Mouse (Mus musculus) testis, postnatal 14 days (tissue): Measurements from ENCODE around the gene Gm17175.
"Not testable (repeated sequence)": the region's sequence is repeated elsewhere in the genome, so short reads cannot be mapped to it uniquely, and the experiment has no call there.

Experiments
- DNase-seq: peaks from one replicate; pipeline ENCODE4 v3.0.0; 2021; ENCODE audit warnings: low spot score

The Gm17175 gene

DNA sequence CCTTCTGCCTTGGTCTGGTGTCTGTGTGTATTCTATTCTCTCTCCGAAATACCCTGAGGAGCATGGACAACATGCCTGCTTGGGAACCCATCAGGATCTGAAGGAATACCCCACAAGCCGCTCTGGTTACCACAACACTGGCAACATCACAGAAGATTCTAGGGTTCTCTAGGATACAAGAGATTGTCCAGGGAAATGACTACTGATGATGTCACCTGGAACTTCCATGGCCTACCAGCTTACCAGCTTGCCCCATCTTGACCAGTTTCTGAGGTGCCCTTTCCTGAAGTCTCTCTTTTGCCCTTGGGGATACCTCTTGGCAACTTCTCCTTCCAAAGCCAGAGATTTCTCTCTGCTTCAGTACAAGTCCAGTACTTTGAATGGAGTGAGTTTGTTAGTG is at the start of gene Gm17175:
TSS of gene Gm17175 (minus strand) at position 101 of the 400 bp plus-strand sequence.
- not testable (repeated sequence) for DNase-seq

GRCm38 (mm10) chr14:51611210-51611609 is 37.3 kb upstream of the Gm17175 start, which contains the start of gene Gm17078:
Gene Gm17078, minus strand, starts transcription at chr14:51611310.
- no peak for DNase-seq

- not testable (repeated sequence) for DNase-seq
Observed at GRCm38 (mm10) chr14:51592039-51592438, 18.2 kb upstream of the Gm17175 start, which contains the start of gene Gm17174. Gene Gm17174, minus strand, starts transcription at chr14:51592139.

- no peak for DNase-seq
Observed at GRCm38 (mm10) chr14:51552490-51552889, 21.4 kb downstream of the Gm17175 start, which contains the start of gene Gm5622. Gene Gm5622, plus strand, starts transcription at chr14:51552790.
